Mouse (Mus musculus): ENCODE data around the gene Olfr140.

Gene Olfr140

DNA sequence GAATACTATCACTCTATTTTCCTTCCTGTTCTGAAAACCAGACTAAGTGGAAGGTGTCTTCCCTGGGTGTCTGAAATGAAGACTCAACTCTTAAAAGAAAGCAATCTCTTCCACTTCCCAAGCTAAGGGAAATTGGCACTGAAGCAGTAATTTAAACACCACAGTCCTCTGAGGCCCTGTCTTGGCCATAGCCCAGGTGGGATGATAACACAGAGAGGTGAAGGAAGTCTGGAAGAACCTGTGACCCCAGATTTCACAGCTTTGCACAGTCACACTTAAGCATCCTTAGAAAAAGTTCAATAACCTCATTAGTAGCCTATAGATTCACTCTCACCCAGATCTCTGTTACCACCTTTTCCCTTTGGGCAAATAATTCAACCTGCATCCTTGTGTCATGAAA, at the start of gene Olfr140:
Olfr140 (minus strand) TSS at position 101 of the 400 bp plus-strand sequence.
- Histone ChIP-seq H3K27me3 (ENCODE audit: insufficient read depth, low read length) (no peaks in the 10 kb centered on the region), H3K9me3 (ENCODE audit: low read length) (no peaks in the 10 kb centered on the region)
- no peak for TF ChIP-seq NANOG (IDR thresholded peaks at IDR 0.05; ENCODE audit: borderline replicate concordance, low read length)
- TF ChIP-seq POU5F1 (IDR thresholded peaks at IDR 0.05; ENCODE audit: borderline replicate concordance, low read length): no peak
- no peak for TF ChIP-seq CTCF (conservative IDR thresholded peaks at IDR 0.05; ENCODE audit: low read length)

DNA sequence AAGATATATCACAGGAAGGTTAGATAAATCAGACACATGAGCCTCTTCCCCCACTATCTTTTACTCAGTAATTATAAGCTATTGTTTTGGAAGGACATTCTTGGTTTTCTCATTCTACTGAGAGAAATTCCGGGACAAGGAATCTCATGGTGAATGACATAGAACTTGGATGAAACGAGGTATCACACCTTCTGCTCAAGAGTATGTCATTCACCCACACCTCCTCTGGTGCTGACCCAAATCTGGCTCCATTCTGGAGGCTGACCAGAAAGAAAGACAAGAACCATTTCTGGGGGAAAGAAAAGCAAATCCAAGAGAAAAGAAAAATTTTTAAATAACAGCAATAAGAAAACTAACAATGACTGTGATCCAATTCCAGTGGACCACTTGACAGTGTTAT, 6.7 kb upstream of the Olfr140 start:
- TF ChIP-seq POU5F1 (IDR thresholded peaks at IDR 0.05; ENCODE audit: borderline replicate concordance, low read length): no peak
- TF ChIP-seq NANOG (IDR thresholded peaks at IDR 0.05; ENCODE audit: borderline replicate concordance, low read length): no peak
- no peak for TF ChIP-seq CTCF (conservative IDR thresholded peaks at IDR 0.05; ENCODE audit: low read length)
- H3K36me3 ChIP-seq (ENCODE audit: insufficient read depth, low read length): no peaks in the 10 kb centered on the region
- H3K9me3 ChIP-seq (ENCODE audit: low read length): no peaks in the 10 kb centered on the region
- no peak overlapping the region for H3K4me3 ChIP-seq (replicated peaks; ENCODE audit: low read length)
- no peaks in the 10 kb centered on the region for H3K4me1 ChIP-seq (replicated peaks; ENCODE audit: low read depth, low read length)
- no peaks in the 10 kb centered on the region for H3K27me3 ChIP-seq (ENCODE audit: insufficient read depth, low read length)

More for the DNA sequence above, at the start of gene Olfr140:
- H3K4me1 ChIP-seq (replicated peaks; ENCODE audit: low read depth, low read length): no peaks in the 10 kb centered on the region
- H3K36me3 ChIP-seq (ENCODE audit: insufficient read depth, low read length): no peaks in the 10 kb centered on the region
- no peak within 1 kb of the TSS for H3K4me3 ChIP-seq (replicated peaks; ENCODE audit: low read length)

DNA sequence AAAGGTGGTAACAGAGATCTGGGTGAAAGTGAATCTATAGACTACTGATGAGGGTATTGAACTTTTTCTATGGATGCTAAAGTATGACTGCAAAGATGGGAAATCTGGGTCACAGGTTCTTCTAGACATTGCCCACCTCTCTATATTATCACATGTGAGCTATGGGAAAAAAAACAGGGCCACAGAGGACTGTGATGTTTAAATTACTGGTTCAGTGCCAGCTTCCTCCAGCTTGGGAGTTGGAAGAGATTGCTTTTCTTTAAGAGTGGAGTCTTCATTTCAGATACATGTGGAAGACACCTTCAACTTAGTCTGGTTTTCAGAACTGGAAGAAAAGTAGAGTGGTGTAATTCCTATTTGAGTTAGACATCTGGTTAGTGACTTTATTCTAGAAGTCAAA, 28.4 kb downstream of the Olfr140 start, which contains the start of gene Olfr1265:
Olfr1265 (plus strand) TSS at position 301 of the 400 bp plus-strand sequence.
- TF ChIP-seq POU5F1 (IDR thresholded peaks at IDR 0.05; ENCODE audit: borderline replicate concordance, low read length): no peak
- TF ChIP-seq NANOG (IDR thresholded peaks at IDR 0.05; ENCODE audit: borderline replicate concordance, low read length): no peak
- TF ChIP-seq CTCF (conservative IDR thresholded peaks at IDR 0.05; ENCODE audit: low read length): no peak
- Histone ChIP-seq H3K4me1 (replicated peaks; ENCODE audit: low read depth, low read length) (no peaks in the 10 kb centered on the region), H3K4me3 (replicated peaks; ENCODE audit: low read length) (no peak within 1 kb of the TSS)

DNA sequence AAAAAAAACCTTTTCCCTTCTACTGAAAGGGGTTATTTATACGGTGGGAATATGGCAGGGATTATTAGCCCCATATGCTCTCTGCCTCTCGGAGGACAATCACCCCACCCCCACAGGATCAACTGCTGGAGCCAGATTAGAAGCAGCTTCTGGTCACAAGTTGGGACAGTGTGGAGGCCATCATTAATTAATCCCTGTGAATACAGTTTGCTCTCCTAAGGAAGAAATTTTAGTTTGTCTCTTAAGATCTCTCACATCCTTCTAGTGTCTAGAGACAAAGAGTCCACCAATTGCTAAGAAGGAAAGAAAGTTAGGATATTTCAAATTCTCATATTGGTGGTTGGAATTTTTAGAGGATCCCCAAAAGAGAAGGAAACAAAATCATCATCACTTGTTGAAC, 37.9 kb downstream of the Olfr140 start, which contains the start of gene Olfr1264:
Olfr1264 (minus strand) TSS at position 101 of the 400 bp plus-strand sequence.
- TF ChIP-seq CTCF (conservative IDR thresholded peaks at IDR 0.05; ENCODE audit: low read length) (no peak), NANOG (IDR thresholded peaks at IDR 0.05; ENCODE audit: borderline replicate concordance, low read length) (no peak), POU5F1 (IDR thresholded peaks at IDR 0.05; ENCODE audit: borderline replicate concordance, low read length) (no peak)
- Histone ChIP-seq H3K27me3 (ENCODE audit: insufficient read depth, low read length) (no peaks in the 10 kb centered on the region), H3K4me3 (replicated peaks; ENCODE audit: low read length) (no peak within 1 kb of the TSS)

More for the DNA sequence above, 28.4 kb downstream of the Olfr140 start, which contains the start of gene Olfr1265:
- Histone ChIP-seq H3K36me3 (ENCODE audit: insufficient read depth, low read length) (no peaks in the 10 kb centered on the region), H3K9me3 (ENCODE audit: low read length) (no peaks in the 10 kb centered on the region), H3K27me3 (ENCODE audit: insufficient read depth, low read length) (no peaks in the 10 kb centered on the region)

DNA sequence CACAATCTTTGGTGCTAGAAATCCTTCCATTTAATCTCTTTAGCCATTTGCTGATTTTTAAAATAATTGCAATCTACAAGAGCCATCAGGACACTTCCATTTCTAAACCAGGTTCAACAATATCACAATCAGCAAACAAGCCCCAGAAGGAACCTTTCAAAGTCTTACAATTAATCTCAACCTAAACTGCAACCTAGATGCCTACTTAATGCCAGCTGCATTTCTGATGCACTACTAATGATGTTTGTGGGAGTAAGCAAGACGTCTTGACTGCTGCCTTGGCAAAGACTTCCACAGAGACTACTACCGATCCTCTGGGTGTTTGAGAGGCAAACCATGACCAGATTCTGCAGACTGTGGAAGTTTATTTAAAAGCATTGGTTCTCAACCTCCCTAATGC, 51.6 kb downstream of the Olfr140 start, which contains the start of gene Olfr1263:
Olfr1263 (plus strand) TSS at position 301 of the 400 bp plus-strand sequence.
- no peaks in the 10 kb centered on the region for H3K27me3 ChIP-seq (ENCODE audit: insufficient read depth, low read length)
- H3K4me3 ChIP-seq (replicated peaks; ENCODE audit: low read length): no peak within 1 kb of the TSS
- no peak for TF ChIP-seq POU5F1 (IDR thresholded peaks at IDR 0.05; ENCODE audit: borderline replicate concordance, low read length)
- TF ChIP-seq NANOG (IDR thresholded peaks at IDR 0.05; ENCODE audit: borderline replicate concordance, low read length): no peak
- TF ChIP-seq CTCF (conservative IDR thresholded peaks at IDR 0.05; ENCODE audit: low read length): no peak
- no peaks in the 10 kb centered on the region for H3K4me1 ChIP-seq (replicated peaks; ENCODE audit: low read depth, low read length)
- no peaks in the 10 kb centered on the region for H3K9me3 ChIP-seq (ENCODE audit: low read length)
- no peaks in the 10 kb centered on the region for H3K36me3 ChIP-seq (ENCODE audit: insufficient read depth, low read length)

More for the DNA sequence above, 37.9 kb downstream of the Olfr140 start, which contains the start of gene Olfr1264:
- Histone ChIP-seq H3K4me1 (replicated peaks; ENCODE audit: low read depth, low read length) (no peaks in the 10 kb centered on the region), H3K36me3 (ENCODE audit: insufficient read depth, low read length) (no peaks in the 10 kb centered on the region), H3K9me3 (ENCODE audit: low read length) (no peaks in the 10 kb centered on the region)

DNA sequence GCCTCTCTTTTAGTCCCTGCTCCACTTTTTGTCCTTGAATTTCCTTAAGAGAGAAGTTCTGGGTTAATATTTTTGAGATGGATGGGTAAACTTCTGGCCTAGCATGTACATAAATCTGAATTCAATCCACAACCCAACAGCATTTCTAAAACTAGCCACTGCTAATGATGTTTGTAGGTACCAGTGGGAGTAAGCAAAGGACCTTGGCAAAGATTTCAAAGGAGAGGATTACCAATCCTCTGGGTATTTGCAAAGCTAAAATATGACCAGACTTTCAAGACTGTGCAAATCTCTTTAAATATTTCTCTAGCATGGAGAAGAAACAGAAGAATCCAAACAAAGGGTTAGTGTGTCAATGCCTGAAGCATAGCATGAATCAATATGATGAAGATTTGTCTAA, 63.5 kb downstream of the Olfr140 start, which contains the start of gene Olfr1262:
Olfr1262 (plus strand) TSS at position 301 of the 400 bp plus-strand sequence.
- Histone ChIP-seq H3K4me3 (replicated peaks; ENCODE audit: low read length) (no peak within 1 kb of the TSS), H3K36me3 (ENCODE audit: insufficient read depth, low read length) (no peaks in the 10 kb centered on the region), H3K27me3 (ENCODE audit: insufficient read depth, low read length) (no peaks in the 10 kb centered on the region), H3K9me3 (ENCODE audit: low read length) (no peaks in the 10 kb centered on the region), H3K4me1 (replicated peaks; ENCODE audit: low read depth, low read length) (no peaks in the 10 kb centered on the region)
- TF ChIP-seq NANOG (IDR thresholded peaks at IDR 0.05; ENCODE audit: borderline replicate concordance, low read length): no peak
- TF ChIP-seq CTCF (conservative IDR thresholded peaks at IDR 0.05; ENCODE audit: low read length): no peak
- no peak for TF ChIP-seq POU5F1 (IDR thresholded peaks at IDR 0.05; ENCODE audit: borderline replicate concordance, low read length)
